Mouse (Mus musculus): ENCODE results near the gene Ank3.

Gene Ank3

DNA sequence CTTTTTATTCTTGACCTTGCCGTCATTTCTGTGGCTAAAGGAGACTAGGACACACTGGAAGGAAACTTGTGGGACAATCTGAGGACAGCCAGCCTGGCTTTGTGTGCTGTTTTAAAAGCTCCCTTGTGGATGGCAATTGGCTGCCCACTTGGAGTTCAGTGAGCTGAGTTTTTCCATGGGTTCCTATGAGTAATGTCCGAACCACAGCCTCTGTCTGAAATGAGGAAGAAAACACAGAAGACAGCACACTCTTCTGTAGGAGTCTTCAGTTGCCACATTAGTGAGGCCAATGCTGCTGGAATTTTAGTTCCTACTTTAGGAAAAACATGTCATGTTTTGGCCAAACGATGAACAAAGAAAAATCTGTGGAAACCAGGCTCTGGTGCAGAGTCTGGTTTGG is 380.7 kb downstream of the Ank3 start:
- no peak for DNase-seq (ENCODE audit: low spot score)

DNA sequence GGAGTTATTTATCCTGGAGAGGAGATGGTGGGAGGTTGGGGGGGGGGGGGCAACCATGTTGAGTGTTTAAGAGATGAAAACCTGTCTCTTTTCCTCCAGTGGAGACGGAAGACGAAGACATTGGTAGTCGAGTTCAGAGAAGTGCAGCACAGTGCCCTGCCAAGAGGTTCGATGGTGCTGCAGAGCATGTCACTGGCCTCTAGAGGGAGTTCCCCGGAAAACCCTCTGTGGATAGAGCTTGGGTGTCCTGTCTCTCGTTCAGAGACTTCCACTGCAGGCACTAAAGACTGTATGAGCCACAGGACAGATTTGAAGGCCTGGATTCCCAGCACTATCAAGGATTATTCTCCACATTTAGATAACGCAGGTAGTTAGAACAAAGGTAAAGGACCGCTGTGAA is 382.9 kb downstream of the Ank3 start:
- DNase-seq (ENCODE audit: low spot score) = no peak

DNA sequence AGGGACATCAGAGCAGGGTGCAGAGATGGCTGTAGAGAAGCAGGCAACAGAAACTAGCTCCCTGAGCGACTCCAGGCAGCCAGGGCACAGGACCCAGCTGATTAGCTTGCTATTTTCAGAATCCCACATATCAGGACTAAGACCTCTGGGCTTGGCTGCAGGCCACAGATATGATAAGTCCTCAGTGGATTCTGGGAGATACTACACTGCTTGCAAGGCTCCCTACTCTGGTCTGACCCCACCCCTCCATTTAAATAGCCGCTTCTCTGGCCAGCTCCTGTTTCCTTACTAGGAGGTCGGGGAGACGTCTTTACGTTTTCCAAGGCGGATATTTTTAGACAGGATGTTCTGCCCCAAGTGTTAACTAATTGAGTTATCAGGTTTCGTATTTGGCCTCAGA is 386.7 kb downstream of the Ank3 start:
- DNase-seq (ENCODE audit: low spot score) = no peak

DNA sequence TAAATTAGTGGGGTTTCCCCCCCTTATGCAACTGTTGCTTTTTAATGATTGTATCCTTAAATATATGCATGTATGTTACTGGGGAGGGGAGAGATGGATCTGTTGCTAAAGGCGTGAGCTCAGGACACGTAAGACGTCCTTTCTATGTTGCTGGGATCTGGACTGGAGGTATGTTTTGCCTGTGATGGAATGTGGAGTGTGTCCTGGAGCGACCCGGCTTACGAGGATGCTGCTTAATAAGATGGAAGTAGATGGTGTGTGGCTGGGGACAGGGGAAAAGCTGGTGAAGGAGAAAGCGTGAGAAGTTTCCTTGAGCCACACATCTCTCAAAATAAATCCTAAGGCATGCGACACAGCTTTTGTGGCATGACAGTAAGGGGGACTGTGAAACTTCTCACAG is 387.1 kb downstream of the Ank3 start:
- no peak for DNase-seq (ENCODE audit: low spot score)

DNA sequence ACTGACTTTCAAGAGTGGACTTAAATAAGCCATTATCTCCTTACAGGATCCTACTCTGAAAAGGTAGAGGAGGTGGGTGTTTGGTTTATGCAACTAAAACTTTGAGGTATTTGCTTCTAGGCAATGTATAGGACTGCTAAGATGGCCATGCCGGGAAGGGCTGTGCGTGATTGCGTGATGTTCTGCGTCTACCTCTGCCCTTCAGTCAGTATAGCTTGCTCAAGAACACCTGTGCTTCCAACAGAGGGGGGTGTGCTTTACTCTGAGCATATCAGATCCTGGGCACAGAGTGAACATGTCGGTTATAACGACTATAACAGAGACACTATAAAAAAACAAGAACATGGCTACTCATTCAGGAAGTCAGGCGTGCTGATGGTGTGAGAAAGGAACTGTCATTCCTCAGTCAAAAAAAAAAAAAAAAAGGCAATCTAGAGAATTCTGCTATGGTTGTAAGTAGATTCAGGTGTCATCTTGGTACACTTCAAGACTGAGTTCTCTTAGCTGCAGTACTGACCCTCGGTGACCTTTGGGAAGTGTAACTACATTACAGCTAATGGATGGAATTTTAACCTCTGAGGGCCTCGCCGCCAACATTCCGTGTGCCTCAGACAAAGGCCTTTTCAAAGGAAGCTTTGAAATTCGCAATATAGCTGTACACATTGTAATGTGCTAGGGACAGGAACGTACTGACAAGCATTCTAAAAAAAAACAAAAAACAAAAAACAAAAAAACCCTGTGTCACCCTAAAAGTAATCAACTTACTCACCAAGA is 387.8 kb downstream of the Ank3 start:
- no peak for DNase-seq (ENCODE audit: low spot score)

DNA sequence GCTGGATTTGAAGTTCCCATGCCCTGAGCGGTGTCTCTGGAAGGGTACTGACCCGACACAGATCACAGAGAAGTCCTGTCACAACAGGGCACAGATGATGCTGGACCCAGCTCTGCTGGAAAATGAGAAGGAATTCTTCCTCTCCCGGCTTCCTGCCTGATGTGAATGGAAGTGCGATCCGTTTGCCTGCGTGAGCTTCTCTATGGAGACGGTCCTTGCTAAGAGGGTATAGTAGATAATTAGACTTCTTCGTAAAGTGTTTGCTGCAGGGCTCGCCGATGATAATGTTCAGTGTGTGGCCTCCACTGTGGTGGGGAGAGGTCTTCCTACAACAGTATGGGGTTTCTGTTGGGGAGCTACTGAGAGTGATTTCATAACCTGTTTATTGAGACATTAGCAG is 388.8 kb downstream of the Ank3 start:
- DNase-seq (ENCODE audit: low spot score) = no peak

DNA sequence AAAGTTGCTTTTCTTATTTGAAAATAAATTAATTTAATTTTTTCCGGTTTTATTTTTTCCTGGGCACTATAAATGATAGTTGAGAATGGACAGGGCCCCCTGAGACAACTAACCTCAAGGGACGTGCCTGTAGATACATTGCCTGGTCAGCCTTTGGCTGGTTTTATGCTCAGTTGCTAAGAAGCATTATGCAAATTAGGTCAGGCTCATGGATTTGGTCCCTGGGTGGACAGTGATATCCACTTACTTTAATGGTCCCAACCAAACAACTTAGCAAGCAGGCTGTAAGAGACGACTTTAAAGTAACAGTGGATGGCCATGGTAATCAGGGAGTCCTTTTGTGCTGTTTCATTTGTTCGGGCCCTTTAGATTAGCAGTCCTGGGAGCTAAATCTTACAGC is 392.0 kb downstream of the Ank3 start:
- no peak for DNase-seq (ENCODE audit: low spot score)

DNA sequence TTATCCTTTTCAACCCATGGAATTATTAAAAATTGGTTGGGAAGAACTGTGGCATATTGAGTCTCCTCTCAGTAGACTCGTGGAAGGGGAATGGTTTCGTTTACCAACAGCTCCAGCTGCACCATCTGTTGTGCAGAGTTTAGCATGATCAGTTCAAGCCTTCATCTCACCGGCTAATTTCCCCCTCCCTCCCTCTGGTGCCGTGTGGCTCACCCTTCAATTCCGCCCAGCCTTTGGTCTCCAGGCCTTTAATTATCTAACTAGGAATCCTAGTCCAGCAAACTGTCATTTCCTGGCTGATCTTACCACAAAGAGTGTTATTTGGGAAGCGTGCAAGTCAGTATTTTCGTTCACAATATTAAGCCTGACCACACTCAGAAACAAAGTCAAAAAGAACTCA is 393.4 kb downstream of the Ank3 start:
- DNase-seq (ENCODE audit: low spot score) = no peak

DNA sequence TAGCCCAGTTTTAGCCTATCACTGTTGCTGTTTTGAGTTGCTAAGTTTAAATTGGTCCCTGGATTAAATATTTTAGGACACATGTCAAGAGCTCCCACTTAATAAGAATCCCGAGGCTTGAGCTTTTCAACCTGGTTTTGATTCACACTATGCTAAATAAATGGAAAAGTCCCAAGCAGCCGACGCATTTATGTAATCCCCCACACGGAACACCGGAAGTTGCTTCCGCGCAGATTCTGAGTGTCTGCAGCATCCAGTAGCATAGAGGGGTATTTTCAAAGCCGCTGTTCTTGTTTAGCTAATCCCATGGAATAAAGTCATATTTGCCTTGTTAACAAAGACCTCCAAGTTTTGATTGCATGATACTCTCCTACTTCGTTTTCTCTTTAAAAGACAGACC is 393.8 kb downstream of the Ank3 start:
- no peak for DNase-seq (ENCODE audit: low spot score)

DNA sequence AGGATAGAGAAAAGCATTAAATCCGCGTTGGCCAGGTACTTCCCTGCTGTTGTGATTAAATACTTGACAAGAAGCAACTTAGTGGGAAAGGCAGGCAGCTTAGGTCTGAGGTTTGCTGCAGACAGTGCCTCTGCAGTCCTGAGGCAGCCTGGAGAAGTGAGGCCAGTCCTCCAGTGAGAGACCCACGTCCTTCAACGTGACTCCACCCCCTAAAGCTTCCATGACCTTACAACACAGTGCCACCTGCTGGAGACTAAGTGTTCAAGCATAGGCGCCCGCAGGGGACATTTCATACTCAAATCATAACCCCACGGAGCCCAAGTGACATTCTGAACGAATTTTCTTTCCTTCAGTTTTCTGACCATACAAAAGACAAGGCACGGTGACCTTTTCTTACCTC is 394.5 kb downstream of the Ank3 start:
- DNase-seq (ENCODE audit: low spot score) = no peak

DNA sequence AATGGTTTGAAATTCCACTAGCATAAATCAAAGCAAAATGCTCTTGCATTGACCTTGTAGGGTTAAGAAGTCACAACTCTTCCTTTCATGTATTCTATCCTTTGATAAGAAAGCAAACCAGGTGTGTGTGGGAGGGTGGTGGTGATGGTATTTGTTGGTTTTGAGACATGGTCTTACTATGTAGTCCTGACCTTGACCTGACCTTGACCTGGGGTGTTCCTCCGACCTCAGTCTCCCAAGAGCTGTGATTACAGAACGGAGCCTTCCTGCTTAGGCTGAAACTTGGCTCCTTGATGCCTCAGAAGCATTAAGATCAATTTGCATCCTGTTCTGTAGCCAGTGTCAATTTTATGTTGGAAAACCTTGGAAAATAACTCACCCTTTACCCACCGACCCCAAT is 397.1 kb downstream of the Ank3 start:
- no peak for DNase-seq (ENCODE audit: low spot score)

DNA sequence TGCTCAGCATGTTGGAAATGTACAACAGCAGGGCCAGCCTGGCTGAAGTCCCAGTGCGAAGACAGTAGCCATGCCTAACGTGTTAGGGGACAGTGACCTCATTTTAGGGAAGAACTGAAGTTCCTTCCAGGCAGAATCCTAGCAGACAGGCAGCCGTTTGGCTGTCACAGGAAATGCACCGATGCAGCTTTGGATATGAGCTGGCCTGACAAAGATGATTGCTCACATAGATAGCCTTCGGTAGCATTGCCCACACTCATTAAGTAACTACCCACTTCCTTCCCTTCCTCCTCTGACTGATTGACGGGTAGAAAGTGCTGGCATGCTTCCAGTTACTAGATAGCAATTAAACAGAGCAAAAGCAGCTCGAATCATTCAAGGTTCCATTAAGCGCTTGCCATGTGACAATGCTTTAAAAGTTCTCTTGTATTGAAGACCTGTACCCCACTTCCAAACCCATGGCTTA is 397.9 kb downstream of the Ank3 start:
- no peak for DNase-seq (ENCODE audit: low spot score)

DNA sequence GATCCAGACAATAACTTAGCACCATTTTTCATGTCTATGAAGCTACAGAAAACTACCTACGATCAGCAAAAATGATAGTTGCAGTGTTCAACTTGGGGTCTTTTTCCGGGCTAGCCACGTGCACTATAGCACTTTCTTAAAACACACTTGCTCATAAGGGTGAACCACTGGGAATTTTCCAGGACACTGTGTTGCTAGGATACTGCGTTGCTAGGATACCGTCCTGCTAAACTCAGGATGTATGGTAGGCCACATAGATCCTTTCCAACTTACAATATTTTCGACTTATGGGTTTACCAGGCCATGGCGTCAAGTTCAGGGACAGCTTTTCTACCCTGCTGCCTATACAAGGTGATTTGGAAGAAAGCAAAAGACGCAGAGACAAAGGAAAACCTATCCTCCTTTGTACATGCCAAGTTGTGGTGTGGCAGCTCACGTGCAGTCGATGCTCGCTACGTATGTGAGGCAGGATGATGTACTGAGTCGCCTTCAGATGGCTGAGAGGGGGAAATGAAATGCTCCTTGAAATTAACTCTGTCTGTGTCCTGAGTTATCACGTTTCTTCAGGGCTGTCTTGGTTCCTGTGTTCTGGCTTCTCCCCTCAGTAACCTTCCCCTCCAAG is 404.7 kb downstream of the Ank3 start:
- no peak for DNase-seq (ENCODE audit: low spot score)

DNA sequence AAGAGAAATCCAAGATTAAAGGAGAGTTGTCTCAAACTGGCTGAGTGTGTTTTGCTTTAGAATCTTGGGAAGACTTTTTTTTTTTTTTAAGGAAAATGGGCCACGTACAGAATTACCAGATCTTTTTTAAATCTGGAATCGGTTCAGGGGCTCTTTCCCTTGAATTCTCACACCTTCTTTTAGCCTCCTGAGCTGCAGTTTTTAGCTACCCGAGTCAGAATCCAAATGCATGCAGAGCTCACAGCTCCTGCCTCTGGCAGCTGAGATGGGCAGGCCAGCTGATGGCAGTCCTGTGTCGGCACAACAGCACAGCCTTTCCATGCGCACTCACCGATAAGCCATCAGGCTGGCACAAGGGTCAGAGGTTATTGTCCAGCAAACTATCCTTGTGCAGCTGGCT is 406.0 kb downstream of the Ank3 start:
- DNase-seq (ENCODE audit: low spot score) = no peak

DNA sequence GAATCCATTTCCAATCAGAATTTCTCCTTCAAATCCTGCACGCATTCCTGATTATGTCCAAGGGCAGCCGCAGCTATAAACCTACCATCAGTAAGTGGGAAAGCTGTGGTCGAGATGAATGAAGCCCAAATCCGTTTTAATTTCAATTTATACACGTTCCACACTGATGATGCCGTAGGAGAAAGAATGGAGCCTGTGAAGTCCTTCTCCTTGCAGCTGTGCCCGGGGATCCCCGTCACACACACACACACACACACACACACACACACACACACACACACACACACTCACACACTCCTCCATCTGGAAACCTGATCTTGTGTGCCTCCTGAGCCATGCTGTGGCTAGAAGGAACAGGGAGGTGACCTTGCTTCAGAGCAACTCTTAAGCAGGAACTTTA is 412.2 kb downstream of the Ank3 start:
- no peak for DNase-seq (ENCODE audit: low spot score)

DNA sequence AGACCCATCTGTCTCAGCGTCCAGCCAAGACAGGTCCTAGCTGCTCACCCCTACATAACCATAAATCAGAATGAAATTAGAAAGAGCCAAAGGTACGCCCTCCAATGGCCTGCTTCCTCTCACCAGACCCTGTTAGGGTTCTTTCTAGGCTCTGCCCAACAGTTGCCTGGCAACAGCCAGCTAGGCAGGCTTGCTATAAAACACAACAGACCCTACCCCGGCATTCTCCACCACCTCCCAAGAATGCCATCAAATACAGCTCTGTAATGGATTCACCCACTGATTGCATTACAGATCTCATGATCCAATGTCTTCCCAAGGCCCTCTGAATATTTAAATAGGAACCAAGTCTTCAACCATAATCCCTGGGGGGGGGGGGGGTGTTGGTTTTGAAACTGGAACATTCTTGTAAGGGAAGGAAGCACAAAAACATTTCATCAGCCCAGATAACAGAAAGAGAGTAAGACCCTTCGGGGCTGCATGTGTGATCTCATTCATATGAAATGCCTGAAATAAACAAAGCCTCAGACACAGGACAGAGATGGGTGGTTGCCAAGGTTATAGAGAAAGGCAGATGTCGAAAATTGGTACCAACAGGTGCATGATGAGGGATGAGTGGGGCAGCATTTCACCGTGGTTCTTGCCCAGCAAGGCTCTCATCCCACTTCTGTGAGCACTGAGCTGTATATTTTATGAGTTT is 415.4 kb downstream of the Ank3 start:
- no peak for DNase-seq (ENCODE audit: low spot score)

DNA sequence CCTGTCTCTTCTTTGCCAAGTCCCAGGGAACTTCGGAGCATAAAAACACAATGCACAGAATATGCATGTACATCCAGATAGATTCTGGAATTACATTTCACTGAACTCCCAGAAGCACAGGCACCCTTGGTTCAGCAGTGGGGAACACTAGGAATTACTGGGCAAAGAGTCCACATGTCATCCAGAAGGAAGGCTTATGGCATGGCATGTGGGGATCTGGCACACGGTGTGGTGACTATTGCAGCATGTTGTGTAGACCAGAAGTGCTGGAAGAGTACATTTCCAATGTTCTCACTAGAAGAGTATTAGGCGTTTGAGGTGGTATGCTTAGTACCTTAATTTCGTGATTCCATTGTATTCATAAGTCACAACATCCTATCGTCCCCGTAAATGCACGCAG is 422.7 kb downstream of the Ank3 start:
- no peak for DNase-seq (ENCODE audit: low spot score)

DNA sequence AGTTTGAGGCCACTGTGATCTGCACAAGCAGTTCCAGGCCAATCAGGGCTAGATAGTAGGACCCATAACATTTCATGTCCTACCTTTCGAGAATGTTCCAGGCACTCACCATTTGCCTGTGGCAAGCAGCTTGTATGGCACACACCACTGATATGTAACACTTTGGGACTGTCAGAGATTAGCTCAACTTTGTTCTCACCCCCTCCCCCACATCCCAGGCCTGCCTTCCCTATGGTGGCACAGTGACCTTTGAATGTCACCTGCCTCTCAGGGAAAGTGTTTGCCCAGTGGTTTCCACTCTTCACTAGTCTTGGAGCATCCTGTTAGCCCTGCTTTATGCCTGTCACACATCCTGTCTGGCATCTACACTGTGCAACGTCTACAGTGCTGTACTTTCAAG is 430.2 kb downstream of the Ank3 start:
- DNase-seq (ENCODE audit: low spot score) = no peak

DNA sequence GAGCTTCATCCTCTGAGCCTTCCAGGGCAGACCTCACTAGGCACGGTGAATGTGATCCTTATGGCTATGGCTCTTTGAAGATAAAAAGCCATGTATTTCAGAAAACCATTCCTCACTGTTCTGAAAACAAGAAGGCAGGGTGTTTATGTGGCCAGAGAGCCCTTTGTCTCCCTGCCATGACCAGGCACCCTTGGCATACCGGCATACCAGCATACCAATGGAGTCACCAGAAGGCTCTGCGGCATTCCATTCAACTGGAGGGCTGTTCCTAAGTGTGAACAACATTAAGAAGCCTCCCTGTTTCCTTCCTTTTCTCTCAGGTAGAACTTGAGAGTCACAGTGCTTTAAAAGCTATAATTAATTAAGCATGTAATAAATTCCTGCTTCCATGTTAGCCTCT is 430.7 kb downstream of the Ank3 start:
- DNase-seq (ENCODE audit: low spot score) = no peak

DNA sequence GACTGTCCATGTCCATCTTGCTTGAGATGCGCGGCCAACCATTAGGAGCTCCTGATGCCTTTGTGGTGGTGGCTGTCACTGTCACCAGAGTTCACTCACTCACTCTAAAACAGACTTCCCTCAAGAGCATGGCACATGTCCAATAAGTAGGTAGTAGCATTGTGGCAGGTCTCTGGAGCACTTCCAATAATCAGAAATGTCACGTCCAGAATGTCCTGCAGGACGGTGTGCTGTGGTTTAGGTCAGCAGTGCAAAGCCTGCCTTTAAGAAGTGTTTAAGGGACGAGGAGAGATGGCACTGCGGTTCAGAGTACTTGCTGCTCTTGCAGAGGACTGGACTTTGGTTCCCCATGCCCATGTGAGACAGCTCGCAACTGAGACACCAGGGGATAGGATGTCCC is 433.0 kb downstream of the Ank3 start:
- DNase-seq (ENCODE audit: low spot score) = no peak

DNA sequence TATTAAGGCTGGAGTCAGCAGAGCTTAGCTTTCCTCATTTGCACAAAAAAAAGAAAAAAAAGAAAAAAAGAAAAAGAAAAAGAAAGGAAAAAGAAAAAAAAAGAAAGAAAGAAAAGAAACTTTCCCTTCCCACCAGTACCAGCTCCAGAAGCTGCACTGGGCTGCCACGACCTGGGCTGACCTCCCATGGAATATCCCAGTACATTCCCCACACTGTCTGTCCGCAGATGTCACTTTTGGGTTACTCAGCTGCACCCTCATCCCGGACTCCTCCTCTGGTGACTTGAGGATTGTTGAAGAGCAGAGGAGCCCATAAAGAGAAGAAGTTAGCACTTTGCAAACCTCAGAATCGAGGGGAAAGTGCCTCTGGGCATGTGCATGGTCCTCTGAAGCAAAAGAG is 433.7 kb downstream of the Ank3 start:
- no peak for DNase-seq (ENCODE audit: low spot score)

DNA sequence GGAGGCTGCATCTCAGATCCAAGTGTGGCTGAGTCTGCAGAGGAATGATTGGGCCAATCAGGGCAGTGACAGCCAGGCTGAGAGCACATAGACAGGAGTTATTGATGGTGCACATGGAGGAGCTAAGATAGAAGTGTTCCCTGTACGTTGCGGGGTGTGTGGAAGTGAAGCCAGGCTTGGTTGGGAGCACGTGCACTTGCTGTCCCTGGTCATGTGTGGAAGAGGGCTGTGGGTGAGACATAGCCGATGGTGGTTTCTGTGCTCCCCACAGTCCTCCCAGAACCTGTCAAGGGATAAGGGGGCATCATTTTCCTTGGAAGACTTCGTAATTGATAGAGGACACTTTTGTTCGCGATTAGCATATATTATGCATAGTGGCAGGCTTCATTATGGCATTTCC is 434.2 kb downstream of the Ank3 start:
- DNase-seq (ENCODE audit: low spot score) = no peak

DNA sequence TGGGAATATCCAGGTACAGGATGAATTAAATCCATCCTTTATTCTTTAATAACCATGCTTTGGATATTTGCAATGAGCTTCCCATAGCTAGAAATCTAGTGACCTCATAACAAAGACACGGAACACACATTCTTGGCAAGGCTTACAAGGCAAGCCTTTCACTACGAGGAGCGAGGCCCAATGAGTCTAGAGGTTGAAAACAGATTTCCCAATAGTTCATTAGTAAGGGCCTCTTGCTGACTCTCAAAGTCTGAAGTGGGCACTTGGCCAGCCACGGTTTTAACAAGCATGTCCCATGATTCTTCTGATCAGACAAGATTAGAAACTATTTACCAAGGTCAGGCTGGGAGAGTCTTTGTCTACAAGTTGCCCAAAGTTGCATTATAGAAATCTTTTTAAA is 436.1 kb downstream of the Ank3 start:
- DNase-seq (ENCODE audit: low spot score) = no peak

DNA sequence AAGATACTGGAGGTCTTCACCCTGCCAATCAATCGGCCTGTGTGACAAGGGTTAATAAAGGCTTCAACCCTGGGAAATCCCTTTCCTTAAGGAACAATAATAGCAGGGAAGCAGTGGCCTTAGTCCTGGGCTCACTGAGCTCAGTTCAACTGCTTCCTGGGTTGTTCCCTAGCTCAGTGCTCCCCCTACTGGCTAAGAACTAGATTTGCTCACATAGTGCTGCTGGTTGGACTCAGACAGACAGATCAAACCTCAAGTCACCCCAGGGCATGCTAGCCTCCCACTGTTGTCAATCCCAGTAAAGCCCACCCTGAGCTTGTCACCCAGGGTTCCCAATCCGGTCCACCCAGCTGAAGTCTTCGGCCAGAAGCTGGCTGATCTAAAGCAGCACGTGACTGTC is 447.2 kb downstream of the Ank3 start:
- no peak for DNase-seq (ENCODE audit: low spot score)

All from spleen, adult 12 weeks (tissue).